Comparison of ENCODE assay signal across 8 mouse cellular contexts in genomic region chr12:4475251-4475993, GRCm38 (mm10). TPM values are rescaled to one million over a fixed set of nuclear protein-coding genes. Genes with fewer than 3 reads are reported as not detected.
DNase-seq lines count a peak whose midpoint lies in the region; ATAC-seq and TF ChIP-seq lines count a peak whose summit lies in the region.

No protein-coding gene starts in this region.

- 0 out of 2 replicates have a peak, but pooled peaks cover 3% of the 10 kb centered on the region for H3K4me1 ChIP-seq in cerebellum, adult 2 months (ENCODE audit: control insufficient read depth, insufficient read depth, low read length)
- H3K4me1 ChIP-seq in embryonic facial prominence, embryonic 15.5 days, result peaks cover 23% of the 10 kb centered on the region
- peaks cover 22% of the 10 kb centered on the region for H3K4me1 ChIP-seq in limb, embryonic 14.5 days (ENCODE audit: control insufficient read depth, insufficient read depth, low read length)
- H3K4me1 ChIP-seq in stomach, embryonic 15.5 days, result 0 out of 2 replicates have a peak, but pooled peaks cover 4% of the 10 kb centered on the region

- peak overlapping the region; percentile 77; the same call in 1 of the 2 replicates for H3K9ac ChIP-seq in embryonic facial prominence, embryonic 15.5 days
- peak overlapping the region; percentile 90 for H3K9ac ChIP-seq in limb, embryonic 14.5 days (ENCODE audit: low read depth, low read length, severe bottlenecking)
- no peak overlapping the region for H3K9ac ChIP-seq in stomach, embryonic 15.5 days

- ATAC-seq in embryonic facial prominence, embryonic 15.5 days (ENCODE audit: insufficient number of reproducible peaks, low FRiP score, low TSS enrichment, low read depth), result no peak
- peak; percentile 39; the same call in 1 of the 2 replicates for ATAC-seq in limb, embryonic 14.5 days (ENCODE audit: low FRiP score, low read depth)
- no peak for ATAC-seq in stomach, embryonic 15.5 days (ENCODE audit: insufficient read depth, low FRiP score, low read depth)

- no peaks in the 10 kb centered on the region for H3K36me3 ChIP-seq in embryonic facial prominence, embryonic 15.5 days
- H3K36me3 ChIP-seq in limb, embryonic 14.5 days (ENCODE audit: control insufficient read depth, insufficient read depth, low read length), result no peaks in the 10 kb centered on the region
- H3K36me3 ChIP-seq in stomach, embryonic 15.5 days, result no peaks in the 10 kb centered on the region

- peak overlapping the region; percentile 89 for H3K4me2 ChIP-seq in embryonic facial prominence, embryonic 15.5 days (replicated peaks)
- H3K4me2 ChIP-seq in limb, embryonic 14.5 days (replicated peaks; ENCODE audit: low read depth, low read length, severe bottlenecking), result peak overlapping the region; percentile 89
- peak overlapping the region; percentile 87 for H3K4me2 ChIP-seq in stomach, embryonic 15.5 days

- DNase-seq in cerebellum, adult 2 months, result peak in 1 of 2 experiments; percentile 18
- no peak for DNase-seq in cerebellum, adult 9-11 months
- peak; percentile 4 for DNase-seq in 3T3-L1 (ENCODE audit: low read depth, low spot score)
- peak; percentile 63 for DNase-seq in limb, embryonic 14.5 days (ENCODE audit: low spot score)
- DNase-seq in cerebellum, adult 18-20 months, result no peak
- no peak for DNase-seq in T-cell, adult 2 months (ENCODE audit: low spot score)

- H3K4me3 ChIP-seq in cerebellum, adult 2 months (replicated peaks; ENCODE audit: insufficient read depth, low read depth, low read length), result peak overlapping the region; percentile 90
- peak overlapping the region; percentile 93 for H3K4me3 ChIP-seq in embryonic facial prominence, embryonic 15.5 days (replicated peaks)
- peak overlapping the region; percentile 85 for H3K4me3 ChIP-seq in limb, embryonic 14.5 days (replicated peaks; ENCODE audit: low read length)
- H3K4me3 ChIP-seq in stomach, embryonic 15.5 days (replicated peaks), result peak overlapping the region; percentile 89

- no peaks in the 10 kb centered on the region for H3K27me3 ChIP-seq in cerebellum, adult 2 months (ENCODE audit: control insufficient read depth, insufficient read depth, low read length)
- no peaks in the 10 kb centered on the region for H3K27me3 ChIP-seq in embryonic facial prominence, embryonic 15.5 days
- H3K27me3 ChIP-seq in limb, embryonic 14.5 days (ENCODE audit: control insufficient read depth, insufficient read depth, low read length), result no peaks in the 10 kb centered on the region
- H3K27me3 ChIP-seq in stomach, embryonic 15.5 days (replicated peaks), result no peaks in the 10 kb centered on the region

- TF ChIP-seq CTCF in cerebellum, adult 2 months (IDR thresholded peaks at IDR 0.05; ENCODE audit: borderline replicate concordance, insufficient read depth, low read depth, low read length), result no peak

- H3K9me3 ChIP-seq in embryonic facial prominence, embryonic 15.5 days (replicated peaks), result no peaks in the 10 kb centered on the region
- no peaks in the 10 kb centered on the region for H3K9me3 ChIP-seq in limb, embryonic 14.5 days (ENCODE audit: control insufficient read depth, low read length)
- no peaks in the 10 kb centered on the region for H3K9me3 ChIP-seq in stomach, embryonic 15.5 days

- WGBS in cerebellum, adult 2 months, result 17% methylated on average over 18 of the region's 18 CpGs
- 8% methylated on average over 18 of the region's 18 CpGs for WGBS in embryonic facial prominence, embryonic 15.5 days
- 8% methylated on average over 18 of the region's 18 CpGs for WGBS in limb, embryonic 14.5 days
- 15% methylated on average over 18 of the region's 18 CpGs for WGBS in stomach, embryonic 15.5 days

- no peak for TF ChIP-seq POLR2A in cerebellum, adult 2 months (IDR thresholded peaks at IDR 0.05; ENCODE audit: borderline replicate concordance, insufficient read depth, low read length)
- no peak for TF ChIP-seq POLR2A in limb, embryonic 14.5 days (IDR thresholded peaks at IDR 0.05; ENCODE audit: borderline replicate concordance, extremely low read depth, insufficient read depth, insufficient read length)

- H3K27ac ChIP-seq in cerebellum, adult 2 months (ENCODE audit: insufficient read depth, low read length), result no peak overlapping the region
- H3K27ac ChIP-seq in embryonic facial prominence, embryonic 15.5 days (replicated peaks), result peak overlapping the region; percentile 95
- 0 out of 2 replicates have a peak overlapping the region, but pooled peaks have one; percentile 4 for H3K27ac ChIP-seq in limb, embryonic 14.5 days (replicated peaks; ENCODE audit: low read depth, low read length)
- H3K27ac ChIP-seq in stomach, embryonic 15.5 days, result no peak overlapping the region

RNA-seq across cellular contexts. Expression of gene Ncoa1, which starts 1.6 kb away (rescaled TPM):
- 60.6 and 62.5 TPM in 2 replicates for polyA plus RNA-seq in cerebellum, adult 2 months (2012; rRNA removed)
- polyA plus RNA-seq in embryonic facial prominence, embryonic 15.5 days (2015; fragmentation: Nextera tagmentation; extraction: Ambion mirVana), result 14.1 and 15.3 TPM in 2 replicates
- 26.9 and 33.8 TPM in 2 replicates for polyA plus RNA-seq in limb, embryonic 14.5 days (2012; rRNA removed)
- polyA plus RNA-seq in limb, embryonic 14.5 days (2014; fragmentation: Nextera tagmentation; extraction: Ambion mirVana), result 23.0 and 26.3 TPM in 2 replicates
- polyA plus RNA-seq in stomach, embryonic 15.5 days (2015; fragmentation: Nextera tagmentation; extraction: Ambion mirVana), result 8.3 and 8.8 TPM in 2 replicates

Comparison
In these comparisons a context has a peak if more than half of its experiments do, and no peak if none do; other contexts are left out.
1. DNase-seq: peak in 3T3-L1 (single experiment) and limb, embryonic 14.5 days (single experiment); none in cerebellum, adult 9-11 months (single experiment), cerebellum, adult 18-20 months (0 of 2) and T-cell, adult 2 months (single experiment).
2. H3K27ac ChIP-seq: peak in embryonic facial prominence, embryonic 15.5 days (single experiment) and limb, embryonic 14.5 days (single experiment); none in cerebellum, adult 2 months (single experiment) and stomach, embryonic 15.5 days (single experiment).
3. Peak in every context shown above with its lines, with median percentiles within 50 percentile points of each other: H3K4me3 ChIP-seq and H3K4me2 ChIP-seq.